Mouse (Mus musculus): ENCODE measurements at regions not wholly inside any gene's neighbourhood (a gene's known extent, or its start where the extent isn't known, plus 50 kb on each side); places are given as distances from the start of the nearest gene placed in this dataset.

- no peak for TF ChIP-seq CTCF (IDR thresholded peaks at IDR 0.05; ENCODE audit: low read depth, low read length)
- TF ChIP-seq POLR2A (IDR thresholded peaks at IDR 0.05; ENCODE audit: extremely low read depth, insufficient read depth, low read length): no peak
Measured at GRCm38 (mm10) chr10:97159396-97159760, 320.0 kb upstream of the Dcn start.

All from liver, adult 2 months (tissue).